Mouse (Mus musculus): ENCODE measurements around the gene Prlh.

The Prlh gene

DNA sequence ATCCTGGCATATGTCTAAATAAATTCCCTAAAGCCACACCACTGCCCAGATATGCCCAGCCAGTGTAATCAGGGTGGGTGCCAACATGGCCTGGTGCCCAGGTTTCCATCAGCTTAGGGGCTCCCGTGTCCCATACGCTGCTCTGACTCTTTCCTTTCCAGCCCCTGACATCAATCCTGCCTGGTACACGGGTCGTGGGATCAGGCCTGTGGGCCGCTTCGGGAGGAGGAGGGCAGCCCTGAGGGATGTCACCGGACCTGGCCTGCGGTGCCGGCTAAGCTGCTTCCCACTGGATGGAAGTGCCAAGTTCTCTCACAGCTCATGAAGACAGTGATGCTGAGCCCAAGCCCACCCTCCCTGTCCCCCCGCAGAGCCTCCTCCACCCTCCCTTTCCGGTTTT lies 780 bp downstream of the Prlh start:
- no peak for DNase-seq (ENCODE audit: low spot score)

DNA sequence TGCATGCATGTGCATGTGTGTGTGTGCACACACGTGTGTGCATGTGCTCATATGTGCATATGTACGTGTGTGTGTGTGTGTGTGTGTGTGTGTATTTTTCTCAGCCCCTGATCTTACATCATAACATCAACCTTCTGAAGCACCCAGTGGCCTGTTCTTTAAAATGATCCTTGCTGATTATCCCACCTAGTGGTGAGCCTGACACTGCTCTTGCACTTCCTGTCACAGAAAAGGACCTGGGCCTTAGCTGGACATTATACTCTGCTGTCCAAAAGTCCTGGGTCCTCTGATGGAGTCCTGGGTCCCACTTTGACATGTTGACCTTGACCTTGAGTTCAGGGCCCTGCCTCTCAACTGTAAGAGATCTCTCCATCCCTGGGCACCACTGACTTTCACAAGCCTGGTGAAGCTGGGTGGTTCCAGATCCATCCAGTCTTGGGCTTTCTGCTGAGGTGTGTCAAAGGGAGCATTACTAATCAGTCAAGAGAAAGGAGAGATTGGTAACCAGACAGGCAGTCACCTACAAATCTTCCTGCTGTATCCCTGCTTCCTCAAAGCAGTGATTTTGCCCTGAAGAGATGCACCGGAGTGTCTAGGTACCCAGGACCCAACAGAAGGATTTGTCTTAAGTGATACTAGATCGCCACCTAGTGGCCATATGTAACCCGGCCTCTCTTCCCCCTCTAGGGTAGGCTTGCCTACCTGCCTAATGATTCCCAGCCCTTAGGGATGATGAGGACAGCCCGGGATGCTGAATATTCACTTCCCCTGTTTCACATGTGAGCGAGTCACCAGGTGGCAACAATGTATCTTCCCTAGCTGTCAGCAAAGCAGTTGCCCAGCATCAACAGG lies 3.6 kb downstream of the Prlh start:
- DNase-seq (ENCODE audit: low spot score) = peak; percentile 24

GRCm38 (mm10) chr1:90962526-90962925 lies 9.6 kb downstream of the Prlh start:
- DNase-seq (ENCODE audit: low spot score) = no peak

DNA sequence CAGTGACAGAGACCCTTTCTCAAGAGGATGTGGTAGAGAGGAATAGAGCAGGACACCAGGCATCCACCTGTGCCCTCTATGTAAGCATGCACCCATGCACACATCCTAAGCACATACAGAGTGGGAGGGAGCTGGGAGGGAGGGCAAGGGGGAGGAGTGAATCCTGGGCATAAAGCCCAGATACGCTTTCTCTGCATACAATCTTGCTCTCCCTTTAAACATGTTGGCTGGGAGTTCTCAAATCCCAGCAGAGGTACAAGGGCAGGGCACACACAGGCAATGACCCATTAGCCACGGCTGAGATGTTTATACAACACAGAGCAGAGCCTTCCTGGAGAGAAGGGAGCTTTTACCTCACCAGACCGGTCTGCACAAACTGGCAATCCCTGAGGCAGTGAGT lies 10.1 kb downstream of the Prlh start:
- no peak for DNase-seq (ENCODE audit: low spot score)

GRCm38 (mm10) chr1:90967583-90967982 lies 14.7 kb downstream of the Prlh start:
- no peak for DNase-seq (ENCODE audit: low spot score)

GRCm38 (mm10) chr1:90968649-90969048 lies 15.7 kb downstream of the Prlh start:
- no peak for DNase-seq (ENCODE audit: low spot score)

GRCm38 (mm10) chr1:90969347-90969784 lies 16.5 kb downstream of the Prlh start, which contains the start of gene Rab17:
TSS of gene Rab17 (minus strand) at chr1:90969661.
- no peak for DNase-seq (ENCODE audit: low spot score)

DNA sequence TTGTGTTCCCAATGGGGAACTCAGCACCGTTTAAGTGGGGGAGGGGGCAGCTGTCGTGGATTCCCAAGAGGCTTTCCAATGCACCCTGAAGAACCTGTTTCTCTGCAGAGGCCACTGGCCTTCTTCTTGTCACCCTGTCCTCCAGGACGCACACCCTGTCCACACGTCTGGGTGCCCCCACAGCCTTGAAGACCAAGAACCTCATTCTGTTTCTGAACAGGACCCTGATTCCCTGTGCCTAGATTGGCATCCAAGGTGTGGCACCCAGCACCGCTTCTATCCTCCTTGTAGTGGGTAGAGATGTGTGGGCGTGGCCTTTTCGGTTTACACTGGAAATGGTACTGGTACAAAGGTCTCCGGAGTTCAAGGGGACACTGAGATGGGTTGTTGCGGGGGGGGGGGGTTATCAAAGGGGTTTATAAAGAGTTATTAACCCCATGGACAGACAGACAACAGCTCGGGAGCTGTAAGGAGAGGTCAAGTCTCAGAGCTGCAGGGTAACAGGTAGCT lies 17.0 kb downstream of the Prlh start:
- DNase-seq (ENCODE audit: low spot score) = no peak

- DNase-seq (ENCODE audit: low spot score) = peak; percentile 63
These were observed 20.1 kb downstream of the Prlh start for GRCm38 (mm10) chr1:90972911-90973573.

GRCm38 (mm10) chr1:90973574-90973911 lies 20.6 kb downstream of the Prlh start:
- DNase-seq (ENCODE audit: low spot score) = no peak

- DNase-seq (ENCODE audit: low spot score) = no peak
These were observed 22.2 kb downstream of the Prlh start for GRCm38 (mm10) chr1:90974906-90975649.

- no peak for DNase-seq (ENCODE audit: low spot score)
These were observed 23.1 kb downstream of the Prlh start for GRCm38 (mm10) chr1:90975960-90976359.

GRCm38 (mm10) chr1:90980638-90981330 lies 27.9 kb downstream of the Prlh start:
- DNase-seq (ENCODE audit: low spot score) = no peak

DNA sequence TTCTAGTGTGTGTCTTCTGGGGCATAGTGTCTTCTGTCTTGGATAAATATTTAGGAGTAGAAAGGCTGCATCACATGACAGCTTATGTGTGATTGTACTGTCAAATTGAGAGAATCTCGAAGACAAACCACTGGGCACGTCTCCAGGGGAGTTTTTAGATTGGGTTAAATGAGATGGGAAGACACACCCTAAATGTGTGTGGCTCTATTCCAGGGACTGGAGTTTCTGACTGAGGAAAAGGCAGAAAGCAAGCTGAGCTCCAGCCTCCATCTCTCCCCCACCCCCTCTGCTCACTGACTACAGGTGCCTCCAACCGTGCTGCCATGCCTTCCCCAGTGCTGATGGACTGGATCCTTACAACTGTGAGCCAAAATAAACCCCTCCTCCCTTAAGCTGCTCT lies 28.4 kb downstream of the Prlh start:
- no peak for DNase-seq (ENCODE audit: low spot score)

- no peak for DNase-seq (ENCODE audit: low spot score)
These were observed 43.0 kb downstream of the Prlh start for GRCm38 (mm10) chr1:90995916-90996315.

DNA sequence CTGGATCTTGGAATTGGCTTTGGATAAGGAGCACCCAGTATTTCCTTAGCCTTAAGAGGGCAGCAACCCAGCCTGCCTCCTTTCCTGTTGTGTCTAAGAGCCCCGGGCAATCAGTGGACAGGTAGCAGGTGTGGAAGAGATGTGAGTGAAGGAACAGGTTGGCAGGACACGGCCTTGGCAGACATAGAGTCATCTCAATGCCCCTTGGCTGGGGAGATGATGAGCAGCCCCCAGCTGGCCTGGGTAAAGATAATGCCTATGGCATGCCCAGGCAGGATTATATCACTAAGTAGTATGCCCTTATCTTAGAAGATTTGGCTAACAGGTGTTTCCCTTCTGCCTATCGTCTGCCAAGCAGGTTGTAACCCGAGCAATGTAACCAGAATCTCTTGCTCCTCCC lies 44.2 kb downstream of the Prlh start:
- DNase-seq (ENCODE audit: low spot score) = no peak

DNA sequence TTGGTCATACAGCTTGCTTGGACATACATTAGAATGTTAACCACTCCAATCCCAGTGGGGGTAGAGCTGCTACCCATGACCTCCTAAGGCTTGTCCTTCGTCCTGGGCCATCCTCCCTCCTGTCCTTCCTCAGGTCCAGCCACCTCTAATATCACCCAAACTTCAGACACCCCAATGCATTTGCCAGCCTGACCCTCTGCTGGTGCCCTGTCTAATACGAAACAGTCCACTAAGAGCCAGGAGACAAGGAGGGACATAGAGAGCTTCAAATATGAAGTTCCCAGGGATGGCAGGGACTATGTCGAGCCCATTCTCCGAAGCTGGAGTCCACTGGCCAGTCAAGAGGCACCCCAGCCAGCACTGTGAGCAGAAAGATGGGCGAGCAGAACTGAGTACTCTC lies 44.7 kb downstream of the Prlh start:
- no peak for DNase-seq (ENCODE audit: low spot score)

DNA sequence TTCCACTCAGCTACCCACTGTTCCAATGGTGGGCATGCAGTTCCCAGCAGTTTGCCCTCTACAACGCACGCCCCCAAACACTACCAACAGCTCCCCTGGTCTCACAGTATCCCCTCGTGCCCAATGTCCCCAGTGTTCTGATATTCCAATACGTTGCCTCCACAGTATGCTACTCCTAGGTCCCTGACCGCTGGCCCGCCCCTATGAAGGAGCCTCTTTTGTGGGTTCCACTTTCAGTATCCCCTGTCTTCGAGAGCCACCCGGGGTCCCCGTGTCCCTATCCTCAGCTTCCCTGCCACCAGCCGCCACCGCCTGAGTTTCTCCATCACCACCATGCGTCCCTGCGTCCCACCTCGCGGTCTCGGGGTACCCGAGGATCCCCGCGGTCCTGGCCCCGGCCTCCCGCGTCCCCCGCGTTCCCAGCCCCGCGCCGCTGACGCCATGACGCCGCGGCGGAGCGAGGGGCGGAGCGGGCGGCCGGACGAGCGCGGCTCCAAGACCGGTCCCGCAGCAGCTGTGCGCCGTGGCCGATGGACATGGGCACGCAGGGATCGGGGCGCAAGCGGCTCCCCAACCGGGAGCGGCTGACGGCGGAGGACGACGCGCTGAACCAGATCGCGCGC lies 45.5 kb downstream of the Prlh start, which contains the start of gene Lrrfip1:
TSS of gene Lrrfip1 (plus strand) at position 470 of the 623 bp plus-strand sequence.
- DNase-seq (ENCODE audit: low spot score) = no peak

- DNase-seq (ENCODE audit: low spot score) = no peak
These were observed 46.1 kb downstream of the Prlh start for GRCm38 (mm10) chr1:90998891-90999611.

- DNase-seq (ENCODE audit: low spot score) = no peak
These were observed 47.1 kb downstream of the Prlh start for GRCm38 (mm10) chr1:90999911-91000601.

All from T-cell, adult 2 months (primary cell).